Mouse (Mus musculus) bone marrow, adult 2 months (tissue): ENCODE measurements around the gene Ablim1. TPM values are rescaled to one million over a fixed set of nuclear protein-coding genes. Genes with fewer than 3 reads are reported as not detected.

Experiments used
- H3K27ac ChIP-seq: fragments of 200-500 bp; 2 replicates; pipeline ENCODE4 v1.5.1; 2012; ENCODE audit warnings: low read depth, mild to moderate bottlenecking, control low read depth, inconsistent platforms, low read length; ENCODE audit not compliant: control insufficient read depth, poor library complexity, insufficient read depth
- H3K4me1 ChIP-seq: fragments of 200-500 bp; 2 replicates; pipeline ENCODE4 v1.6.1; 2011; ENCODE audit warnings: low read length; ENCODE audit not compliant: control insufficient read depth, insufficient read depth
- H3K4me3 ChIP-seq: fragments of 200-500 bp; replicated peaks from 2 replicates; pipeline ENCODE3; 2011; ENCODE audit warnings: mild to moderate bottlenecking, low read depth, low read length, control low read depth; ENCODE audit not compliant: control insufficient read depth
- CTCF ChIP-seq: fragments of 200-500 bp; IDR thresholded peaks from 2 replicates; pipeline ENCODE4 v1.5.1; 2011; ENCODE audit warnings: low read length, control low read depth; ENCODE audit not compliant: control insufficient read depth, insufficient read depth
- POLR2A ChIP-seq: fragments of 200-500 bp; IDR thresholded peaks from 2 replicates; pipeline ENCODE4 v1.6.1; 2011; ENCODE audit warnings: low read depth, mild to moderate bottlenecking, control low read depth, low read length, borderline replicate concordance; ENCODE audit not compliant: control insufficient read depth
- WGBS: fragments of 180-500 bp; shearing (Covaris S2); methylation state at CpG from one replicate; pipeline ENCODE4 v1.1.7; 2018; 5-methylcytosine and 5-hydroxymethylcytosine counted together
- polyA plus RNA-seq: library from polyadenylated mRNA; stranded (reverse); fragments of >200 nt; gene quantifications from 2 replicates; pipeline ENCODE4 v1.2.4, GENCODE M21; 2011; ENCODE audit warnings: low replicate concordance; ENCODE audit not compliant: missing spikeins, insufficient read depth, insufficient read length

The Ablim1 gene
- polyA plus RNA-seq, 1 experiment, result 15.5 TPM

DNA sequence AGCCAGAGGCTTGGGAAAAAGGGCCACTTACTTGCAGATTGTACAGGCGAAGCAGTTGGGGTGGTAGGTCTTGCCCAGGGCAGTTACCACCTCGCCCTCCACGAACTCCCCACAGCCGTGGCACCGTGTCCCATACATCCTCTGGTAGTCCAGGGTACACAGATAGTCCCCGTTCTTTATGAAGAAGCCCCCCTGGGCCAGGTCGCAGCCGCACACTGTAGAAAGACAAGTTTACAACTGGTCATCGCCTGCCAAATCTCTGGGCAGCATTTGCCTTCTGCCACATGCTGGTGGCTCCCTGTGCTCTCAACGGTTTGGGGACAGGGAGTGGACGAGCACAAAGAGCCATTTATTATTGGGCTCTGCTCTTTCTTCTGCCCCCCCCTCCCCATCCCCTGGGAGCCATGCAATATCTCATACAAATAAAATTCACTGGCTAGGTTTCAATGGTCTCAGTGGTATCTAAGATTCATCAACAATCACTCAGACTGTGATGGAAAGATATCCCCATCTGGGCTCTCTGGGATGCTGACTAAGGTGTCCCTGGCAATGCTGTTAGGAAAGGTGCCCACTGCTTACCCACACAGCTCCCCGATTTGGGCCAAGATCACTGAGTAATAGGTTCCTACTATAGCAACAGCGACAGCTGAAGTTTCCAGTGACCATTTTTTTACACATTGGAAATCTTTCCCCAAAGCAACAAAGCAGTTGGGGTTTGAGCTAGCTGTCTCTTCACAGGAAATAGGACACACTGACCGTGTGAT, 159.4 kb downstream of the Ablim1 start:
- 79% methylated on average over 14 of the region's 14 CpGs for WGBS
- no peak overlapping the region for H3K4me3 ChIP-seq

DNA sequence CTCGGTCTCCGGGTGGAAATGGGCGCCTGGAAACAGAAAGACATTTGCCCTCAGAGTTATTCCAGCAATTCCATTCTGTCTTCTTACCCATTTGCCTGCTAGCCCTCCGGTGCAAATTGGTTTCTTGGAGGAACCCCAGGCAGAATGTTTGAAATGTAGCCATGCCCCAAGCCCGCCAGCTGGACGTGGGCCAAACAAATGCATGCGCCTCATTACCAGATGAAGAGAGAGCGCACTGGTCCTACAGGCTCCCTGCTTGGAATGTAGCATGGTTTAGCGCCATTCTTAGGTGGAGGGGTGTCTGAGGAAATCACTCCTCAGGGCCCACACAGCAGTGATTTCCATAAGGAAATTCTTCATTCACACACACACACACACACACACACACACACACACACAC, 162.4 kb downstream of the Ablim1 start:
- TF ChIP-seq POLR2A (no peak), CTCF (no peak)
- no peak overlapping the region for H3K4me3 ChIP-seq
- no peak overlapping the region for H3K27ac ChIP-seq
- 80% methylated on average over 9 of the region's 9 CpGs for WGBS
- H3K4me1 ChIP-seq, result no peaks in the 10 kb centered on the region

More for the DNA sequence above, 159.4 kb downstream of the Ablim1 start:
- no peak overlapping the region for H3K27ac ChIP-seq
- TF ChIP-seq POLR2A, result no peak
- TF ChIP-seq CTCF, result no peak
- no peaks in the 10 kb centered on the region for H3K4me1 ChIP-seq

DNA sequence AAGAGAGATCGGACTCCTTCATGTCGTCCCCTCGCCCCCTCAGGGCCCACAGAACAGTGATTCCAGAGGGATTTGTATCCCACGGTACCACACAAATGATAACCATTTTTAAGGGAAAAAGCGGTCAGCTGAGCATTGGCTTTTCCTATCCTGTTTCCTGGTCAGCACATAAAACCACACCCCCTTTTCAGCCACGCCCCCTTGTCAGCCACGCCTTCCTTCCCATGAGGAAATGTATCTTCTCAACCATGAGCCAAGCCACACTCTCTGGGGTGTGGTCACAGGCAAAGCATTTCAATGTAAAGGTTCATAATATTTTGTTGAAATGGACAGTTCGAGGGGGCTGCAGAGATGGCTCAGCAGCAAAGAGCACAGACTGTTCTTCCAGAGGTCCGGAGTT, 163.2 kb downstream of the Ablim1 start:
- no peak for TF ChIP-seq CTCF
- TF ChIP-seq POLR2A, result no peak
- 73% methylated on average over 9 of the region's 9 CpGs for WGBS
- H3K4me3 ChIP-seq, result no peak overlapping the region
- H3K4me1 ChIP-seq, result no peaks in the 10 kb centered on the region
- H3K27ac ChIP-seq, result no peak overlapping the region

DNA sequence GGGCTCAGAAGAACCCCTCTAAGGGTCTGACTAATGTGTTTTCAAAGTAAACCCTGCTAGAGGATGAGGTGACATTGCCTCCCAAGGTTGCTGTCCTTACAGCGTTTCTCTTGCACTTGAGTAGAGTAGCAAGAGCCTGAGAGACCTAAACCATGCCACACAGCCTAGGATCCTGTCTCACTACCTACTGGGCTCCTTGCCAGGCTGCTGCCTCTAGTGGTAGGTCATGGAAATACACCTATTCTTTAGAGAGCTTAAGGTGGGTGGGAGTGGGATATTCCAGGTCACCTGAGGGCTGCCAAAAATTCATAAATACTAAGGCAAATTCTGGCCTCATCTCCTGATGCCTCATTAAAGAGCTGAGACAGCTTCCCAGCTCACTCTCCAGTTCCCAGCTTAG, 164.4 kb downstream of the Ablim1 start:
- Histone ChIP-seq H3K4me1 (no peaks in the 10 kb centered on the region), H3K27ac (no peak overlapping the region), H3K4me3 (no peak overlapping the region)
- no peak for TF ChIP-seq POLR2A
- TF ChIP-seq CTCF, result peak; percentile 77
- 18% methylated on average over 1 of the region's 1 CpGs for WGBS

DNA sequence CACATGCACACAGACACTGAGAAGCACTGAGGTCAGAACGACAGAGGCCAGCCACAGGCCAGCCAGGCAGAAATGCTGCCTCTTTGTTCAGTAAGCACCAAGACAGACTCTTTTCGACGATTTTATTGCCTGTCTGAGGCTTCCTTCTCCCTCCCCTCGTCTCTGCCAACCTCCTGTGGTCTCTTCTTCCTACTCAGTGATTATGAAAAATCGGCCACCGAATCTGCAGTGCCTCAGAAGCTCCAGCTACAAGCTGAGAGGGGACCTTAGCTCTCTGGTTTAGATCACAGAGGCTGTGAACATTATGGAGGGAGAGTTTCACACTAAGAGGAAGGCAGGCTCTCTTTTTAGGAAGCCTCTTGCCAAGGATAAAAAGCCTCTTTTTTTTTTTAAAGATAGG, 167.0 kb downstream of the Ablim1 start:
- no peak overlapping the region for H3K4me3 ChIP-seq
- WGBS, result 1% methylated on average over 6 of the region's 6 CpGs
- H3K27ac ChIP-seq, result no peak overlapping the region
- TF ChIP-seq POLR2A, result no peak
- no peak for TF ChIP-seq CTCF
- H3K4me1 ChIP-seq, result no peaks in the 10 kb centered on the region

DNA sequence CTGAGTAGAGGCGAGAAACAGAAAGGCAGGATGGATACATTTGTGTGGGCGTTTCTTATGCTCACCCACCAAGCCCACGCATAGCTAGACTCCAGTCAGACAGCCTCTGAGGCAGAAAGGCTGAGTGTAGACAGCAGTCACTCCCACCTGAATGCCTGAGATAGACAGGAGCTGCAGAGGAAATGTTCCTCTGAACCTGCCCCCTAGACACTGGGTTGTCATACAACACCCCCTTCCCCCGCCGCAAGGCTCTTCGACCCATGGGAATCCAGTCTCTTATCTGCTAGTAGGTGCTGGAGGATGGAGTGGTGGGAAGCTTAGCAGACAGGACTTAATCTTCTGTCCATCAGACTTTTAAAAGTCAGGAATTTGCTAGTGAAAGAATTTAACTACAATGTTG, 167.8 kb downstream of the Ablim1 start:
- WGBS, result 86% methylated on average over 6 of the region's 6 CpGs
- no peak overlapping the region for H3K27ac ChIP-seq
- TF ChIP-seq CTCF (no peak), POLR2A (no peak)
- H3K4me1 ChIP-seq, result no peaks in the 10 kb centered on the region
- H3K4me3 ChIP-seq, result no peak overlapping the region

DNA sequence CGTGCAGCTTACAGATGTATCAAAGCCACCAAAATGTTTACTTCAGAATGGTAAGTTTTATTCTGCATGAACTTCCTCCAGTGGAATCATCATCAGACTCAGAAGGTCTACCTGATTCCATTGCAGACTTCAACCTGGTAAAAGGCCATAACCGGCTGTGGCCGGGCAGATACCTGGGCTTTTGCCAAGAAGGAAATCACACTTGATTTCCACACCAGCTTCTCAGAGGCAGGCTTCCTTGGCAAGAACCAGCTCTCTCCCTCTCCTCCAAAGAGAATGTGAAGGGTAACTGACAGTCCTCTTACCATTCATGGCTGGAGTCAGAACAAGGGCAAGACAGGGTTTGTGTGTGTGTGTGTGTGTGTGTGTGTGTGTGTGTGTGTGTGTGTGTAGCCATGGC, 171.1 kb downstream of the Ablim1 start:
- 35% methylated on average over 3 of the region's 3 CpGs for WGBS
- no peaks in the 10 kb centered on the region for H3K4me1 ChIP-seq
- no peak overlapping the region for H3K4me3 ChIP-seq
- TF ChIP-seq CTCF (no peak), POLR2A (no peak)
- H3K27ac ChIP-seq, result no peak overlapping the region

DNA sequence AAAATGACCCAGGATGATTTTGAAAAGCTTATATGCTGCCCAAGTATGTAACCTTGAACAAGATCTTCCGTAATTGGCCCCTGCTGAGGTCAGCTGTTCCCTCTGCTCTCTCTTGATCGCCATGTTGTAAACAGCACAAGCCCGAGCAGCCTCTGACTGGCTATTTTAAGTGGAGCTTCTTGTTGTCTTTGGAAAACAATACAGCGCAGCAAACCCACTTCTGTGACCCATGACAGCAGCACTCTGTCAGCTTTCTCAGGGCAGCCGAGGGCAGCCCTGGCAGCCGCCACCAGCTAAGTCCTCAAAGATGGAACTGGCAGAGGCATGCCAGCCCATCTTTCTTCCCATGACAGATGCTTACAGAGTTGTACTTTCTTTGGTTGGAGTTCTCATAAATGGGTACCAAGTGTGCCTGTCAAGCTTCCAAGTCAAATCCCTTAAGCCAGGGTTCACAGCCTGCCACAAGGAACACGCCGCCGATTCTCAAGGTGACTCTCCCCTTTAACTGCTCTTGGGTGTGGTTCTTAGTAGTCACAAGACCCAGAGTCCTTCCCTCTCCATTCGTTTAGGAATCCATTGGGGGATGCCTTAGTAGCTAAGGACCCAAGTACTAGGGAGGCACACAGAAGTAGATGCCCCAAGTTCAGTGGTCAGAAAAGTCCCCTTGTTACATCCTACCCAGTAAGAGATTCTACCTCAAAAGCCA, 172.8 kb downstream of the Ablim1 start:
- 80% methylated on average over 10 of the region's 10 CpGs for WGBS
- Histone ChIP-seq H3K27ac (no peak overlapping the region), H3K4me3 (no peak overlapping the region), H3K4me1 (no peaks in the 10 kb centered on the region)
- TF ChIP-seq CTCF (no peak), POLR2A (no peak)
